In genomic region chr4:63661426-63661825, GRCm38 (mm10) we compare ENCODE assay signal across 34 mouse cellular contexts. TPM values are rescaled to one million over a fixed set of nuclear protein-coding genes. Genes with fewer than 3 reads are reported as not detected.
DNase-seq lines count a peak whose midpoint lies in the region; ATAC-seq lines count a peak whose summit lies in the region.
"Had no signal": no experiment of that assay in that cellular context is flagged by ENCODE, and none has a peak within 500 bp of the region (broad histone marks: within the 10 kb centered on the region; RNA-seq: fewer than 3 reads in every experiment).

No protein-coding gene starts in this region.

- no peaks in the 10 kb centered on the region for H3K27me3 ChIP-seq in forebrain, embryonic 12.5 days
- H3K27me3 ChIP-seq in forebrain, embryonic 15.5 days, result no peaks in the 10 kb centered on the region
- H3K27me3 ChIP-seq in midbrain, embryonic 11.5 days (ENCODE audit: control insufficient read depth, insufficient read depth, low read length), result no peaks in the 10 kb centered on the region
- H3K27me3 ChIP-seq in midbrain, embryonic 10.5 days (ENCODE audit: low read depth, poor library complexity, severe bottlenecking), result peaks cover 8% of the 10 kb centered on the region; the same call in 1 of the 2 replicates
- no peaks in the 10 kb centered on the region for H3K27me3 ChIP-seq in midbrain, embryonic 14.5 days (ENCODE audit: control insufficient read depth, insufficient read depth, low read length)
- H3K27me3 ChIP-seq: limb, embryonic 15.5 days; liver, embryonic 13.5 days; midbrain, embryonic 12.5 days; neural tube, embryonic 12.5 days had no signal

- peak; percentile 78 for DNase-seq in midbrain, embryonic 11.5 days (ENCODE audit: low spot score, missing footprints)
- DNase-seq in midbrain, embryonic 10.5 days (ENCODE audit: low spot score), result no peak
- DNase-seq in midbrain, embryonic 14.5 days, result peak; percentile 44
- DNase-seq in retina, postnatal 1 day, result peak; percentile 85
- DNase-seq in adrenal gland, adult 2 months, result no peak
- DNase-seq: adrenal gland, adult 8-10 months; cerebellum, adult 11 months; cerebellum, adult 9-10 months; cerebellum, postnatal 36 days; gastrocnemius, postnatal 14 days; heart, postnatal 36 days; kidney, adult 9 months; kidney, postnatal 14 days; layer of hippocampus, adult 9-11 months; liver, embryonic 13.5 days; lung, adult 2 months; lung, postnatal 14 days; thymus, adult 2 months; thymus, postnatal 4 days had no signal

- WGBS in forebrain, embryonic 12.5 days, result 11% methylated on average over 1 of the region's 1 CpGs
- WGBS in forebrain, embryonic 15.5 days, result 8% methylated on average over 1 of the region's 1 CpGs
- 50% methylated on average over 1 of the region's 1 CpGs for WGBS in midbrain, embryonic 11.5 days
- 51% methylated on average over 1 of the region's 1 CpGs for WGBS in midbrain, embryonic 10.5 days
- WGBS in midbrain, embryonic 14.5 days, result 33% methylated on average over 1 of the region's 1 CpGs

- ATAC-seq in forebrain, embryonic 12.5 days (ENCODE audit: low FRiP score), result peak; percentile 44; the same call in 1 of the 2 replicates
- no peak for ATAC-seq in forebrain, embryonic 15.5 days (replicated peaks)
- no peak for ATAC-seq in midbrain, embryonic 11.5 days (ENCODE audit: low FRiP score)
- ATAC-seq in midbrain, embryonic 14.5 days (ENCODE audit: low FRiP score, low TSS enrichment), result no peak
- ATAC-seq in CD4-positive, CD25-positive, alpha-beta regulatory T cell, adult 4 months, result no peak
- ATAC-seq: activated CD4-positive, CD25-positive, alpha-beta regulatory T cell, adult 4 months; intestine, embryonic 16.5 days had no signal

- H3K9ac ChIP-seq in forebrain, embryonic 12.5 days, result no peak overlapping the region
- H3K9ac ChIP-seq in forebrain, embryonic 15.5 days (replicated peaks), result no peak overlapping the region
- H3K9ac ChIP-seq in midbrain, embryonic 11.5 days (ENCODE audit: low read length), result no peak overlapping the region
- H3K9ac ChIP-seq in midbrain, embryonic 14.5 days (replicated peaks; ENCODE audit: low read length), result no peak overlapping the region
- H3K9ac ChIP-seq: limb, embryonic 15.5 days; liver, embryonic 13.5 days; midbrain, embryonic 12.5 days; neural tube, embryonic 12.5 days had no signal

- no peaks in the 10 kb centered on the region for H3K9me3 ChIP-seq in forebrain, embryonic 12.5 days
- no peaks in the 10 kb centered on the region for H3K9me3 ChIP-seq in forebrain, embryonic 15.5 days
- H3K9me3 ChIP-seq in midbrain, embryonic 11.5 days (ENCODE audit: control insufficient read depth, low read length), result no peaks in the 10 kb centered on the region
- H3K9me3 ChIP-seq in midbrain, embryonic 10.5 days (replicated peaks), result no peaks in the 10 kb centered on the region
- no peaks in the 10 kb centered on the region for H3K9me3 ChIP-seq in midbrain, embryonic 14.5 days (ENCODE audit: control insufficient read depth, low read length)
- H3K9me3 ChIP-seq: limb, embryonic 10.5 days; limb, embryonic 15.5 days; liver, embryonic 13.5 days; midbrain, embryonic 12.5 days; neural tube, embryonic 12.5 days had no signal

- no peak overlapping the region for H3K27ac ChIP-seq in forebrain, embryonic 12.5 days
- H3K27ac ChIP-seq in forebrain, embryonic 15.5 days (replicated peaks), result no peak overlapping the region
- H3K27ac ChIP-seq in midbrain, embryonic 11.5 days (ENCODE audit: low read depth, low read length), result no peak overlapping the region
- no peak overlapping the region for H3K27ac ChIP-seq in midbrain, embryonic 10.5 days (replicated peaks)
- H3K27ac ChIP-seq in midbrain, embryonic 14.5 days (replicated peaks; ENCODE audit: low read depth, low read length), result no peak overlapping the region
- H3K27ac ChIP-seq: limb, embryonic 10.5 days; limb, embryonic 15.5 days; liver, embryonic 13.5 days; midbrain, embryonic 12.5 days; neural tube, embryonic 12.5 days had no signal

- no peak overlapping the region for H3K4me3 ChIP-seq in forebrain, embryonic 12.5 days (replicated peaks)
- no peak overlapping the region for H3K4me3 ChIP-seq in forebrain, embryonic 15.5 days
- H3K4me3 ChIP-seq in midbrain, embryonic 11.5 days (ENCODE audit: low read depth, low read length), result no peak overlapping the region
- no peak overlapping the region for H3K4me3 ChIP-seq in midbrain, embryonic 10.5 days
- no peak overlapping the region for H3K4me3 ChIP-seq in midbrain, embryonic 14.5 days (replicated peaks; ENCODE audit: low read depth, low read length)
- H3K4me3 ChIP-seq: limb, embryonic 10.5 days; limb, embryonic 15.5 days; liver, embryonic 13.5 days; midbrain, embryonic 12.5 days; myocyte; neural tube, embryonic 12.5 days had no signal

- H3K4me2 ChIP-seq in forebrain, embryonic 12.5 days, result no peak overlapping the region
- H3K4me2 ChIP-seq in forebrain, embryonic 15.5 days (replicated peaks), result no peak overlapping the region
- no peak overlapping the region for H3K4me2 ChIP-seq in midbrain, embryonic 11.5 days
- H3K4me2 ChIP-seq in midbrain, embryonic 14.5 days (ENCODE audit: low read length), result no peak overlapping the region
- H3K4me2 ChIP-seq: heart, embryonic 11.5 days; limb, embryonic 15.5 days; liver, embryonic 13.5 days; midbrain, embryonic 12.5 days; neural tube, embryonic 12.5 days had no signal

- no peaks in the 10 kb centered on the region for H3K36me3 ChIP-seq in forebrain, embryonic 12.5 days (replicated peaks)
- no peaks in the 10 kb centered on the region for H3K36me3 ChIP-seq in forebrain, embryonic 15.5 days
- no peaks in the 10 kb centered on the region for H3K36me3 ChIP-seq in midbrain, embryonic 11.5 days (ENCODE audit: control insufficient read depth, insufficient read depth, low read length)
- H3K36me3 ChIP-seq in midbrain, embryonic 10.5 days, result no peaks in the 10 kb centered on the region
- no peaks in the 10 kb centered on the region for H3K36me3 ChIP-seq in midbrain, embryonic 14.5 days (ENCODE audit: control insufficient read depth, insufficient read depth, low read length)
- H3K36me3 ChIP-seq: limb, embryonic 10.5 days; limb, embryonic 15.5 days; liver, embryonic 13.5 days; midbrain, embryonic 12.5 days; neural tube, embryonic 12.5 days had no signal

- H3K4me1 ChIP-seq in forebrain, embryonic 12.5 days, result no peaks in the 10 kb centered on the region
- 0 out of 2 replicates have a peak, but pooled peaks cover 2% of the 10 kb centered on the region for H3K4me1 ChIP-seq in forebrain, embryonic 15.5 days
- H3K4me1 ChIP-seq in midbrain, embryonic 11.5 days (ENCODE audit: control insufficient read depth, insufficient read depth, low read length), result no peaks in the 10 kb centered on the region
- peaks cover 6% of the 10 kb centered on the region; the same call in 1 of the 2 replicates for H3K4me1 ChIP-seq in midbrain, embryonic 10.5 days
- H3K4me1 ChIP-seq in midbrain, embryonic 14.5 days (ENCODE audit: control insufficient read depth, insufficient read depth, low read length), result no peaks in the 10 kb centered on the region
- H3K4me1 ChIP-seq: limb, embryonic 10.5 days; limb, embryonic 15.5 days; liver, embryonic 13.5 days; neural tube, embryonic 12.5 days had no signal

RNA-seq across cellular contexts. Expression of gene Gm11214, which starts 1.8 kb away (rescaled TPM):
- not detected in 2 replicates for polyA plus RNA-seq in forebrain, embryonic 12.5 days (2016; fragmentation: Nextera tagmentation; extraction: Ambion mirVana)
- polyA plus RNA-seq in forebrain, embryonic 15.5 days (2015; fragmentation: Nextera tagmentation; extraction: Ambion mirVana), result not detected in 2 replicates
- not detected in 2 replicates for polyA plus RNA-seq in midbrain, embryonic 11.5 days (2014; fragmentation: Nextera tagmentation; extraction: Ambion mirVana)
- polyA plus RNA-seq in midbrain, embryonic 10.5 days (2016; fragmentation: Nextera tagmentation; extraction: Ambion mirVana), result not detected in 2 replicates
- not detected in 2 replicates for polyA plus RNA-seq in midbrain, embryonic 14.5 days (2014; fragmentation: Nextera tagmentation; extraction: Ambion mirVana)
- polyA plus RNA-seq in CD4-positive, CD25-positive, alpha-beta regulatory T cell, adult 4 months (2017; shearing (Covaris generic)), result under 1 TPM in 1 of 2 experiments, not detected in 1; 0.67 TPM
- not detected for total RNA-seq in adrenal gland, adult 2 months (2021)
- polyA plus RNA-seq in adrenal gland, adult 2 months (2012; rRNA removed), result not detected in 2 replicates
- total RNA-seq: adrenal gland, adult 8-10 months; gastrocnemius, postnatal 14 days; granulocyte monocyte progenitor cell, adult 5-6 weeks; heart, postnatal 36 days; left cerebral cortex, postnatal 10 days had no signal
- polyA plus RNA-seq: activated CD4-positive, CD25-positive, alpha-beta regulatory T cell, adult 4 months; embryonic facial prominence, embryonic 11.5 days; heart, embryonic 11.5 days; intestine, embryonic 16.5 days; limb, embryonic 10.5 days; limb, embryonic 15.5 days; liver, embryonic 13.5 days; lung, adult 2 months; midbrain, embryonic 12.5 days; myocyte; neural tube, embryonic 12.5 days; thymus, adult 2 months had no signal

RNA-seq across cellular contexts. Expression of gene Tex48, which starts 39.2 kb away (rescaled TPM):
- not detected in 2 replicates for polyA plus RNA-seq in forebrain, embryonic 12.5 days (2016; fragmentation: Nextera tagmentation; extraction: Ambion mirVana)
- not detected in 2 replicates for polyA plus RNA-seq in forebrain, embryonic 15.5 days (2015; fragmentation: Nextera tagmentation; extraction: Ambion mirVana)
- not detected in 2 replicates for polyA plus RNA-seq in midbrain, embryonic 11.5 days (2014; fragmentation: Nextera tagmentation; extraction: Ambion mirVana)
- polyA plus RNA-seq in midbrain, embryonic 10.5 days (2016; fragmentation: Nextera tagmentation; extraction: Ambion mirVana), result not detected in 2 replicates
- polyA plus RNA-seq in midbrain, embryonic 14.5 days (2014; fragmentation: Nextera tagmentation; extraction: Ambion mirVana), result not detected in 2 replicates
- polyA plus RNA-seq in CD4-positive, CD25-positive, alpha-beta regulatory T cell, adult 4 months (2017; shearing (Covaris generic)), result not detected
- total RNA-seq in adrenal gland, adult 2 months (2021), result not detected
- not detected in 2 replicates for polyA plus RNA-seq in adrenal gland, adult 2 months (2012; rRNA removed)
- total RNA-seq: adrenal gland, adult 8-10 months; gastrocnemius, postnatal 14 days; granulocyte monocyte progenitor cell, adult 5-6 weeks; heart, postnatal 36 days; left cerebral cortex, postnatal 10 days had no signal
- polyA plus RNA-seq: activated CD4-positive, CD25-positive, alpha-beta regulatory T cell, adult 4 months; embryonic facial prominence, embryonic 11.5 days; heart, embryonic 11.5 days; heart, embryonic 16.5 days; intestine, embryonic 16.5 days; limb, embryonic 10.5 days; limb, embryonic 15.5 days; liver, embryonic 13.5 days; lung, adult 2 months; midbrain, embryonic 12.5 days; myocyte; neural tube, embryonic 12.5 days had no signal

RNA-seq across cellular contexts. Expression of gene Gm11213, which starts 56.4 kb away (rescaled TPM):
- polyA plus RNA-seq in forebrain, embryonic 12.5 days (2016; fragmentation: Nextera tagmentation; extraction: Ambion mirVana), result not detected in 2 replicates
- polyA plus RNA-seq in forebrain, embryonic 15.5 days (2015; fragmentation: Nextera tagmentation; extraction: Ambion mirVana), result not detected in 2 replicates
- not detected in 2 replicates for polyA plus RNA-seq in midbrain, embryonic 11.5 days (2014; fragmentation: Nextera tagmentation; extraction: Ambion mirVana)
- not detected in 2 replicates for polyA plus RNA-seq in midbrain, embryonic 10.5 days (2016; fragmentation: Nextera tagmentation; extraction: Ambion mirVana)
- polyA plus RNA-seq in midbrain, embryonic 14.5 days (2014; fragmentation: Nextera tagmentation; extraction: Ambion mirVana), result not detected in 2 replicates
- polyA plus RNA-seq in CD4-positive, CD25-positive, alpha-beta regulatory T cell, adult 4 months (2017; shearing (Covaris generic)), result not detected
- not detected for total RNA-seq in adrenal gland, adult 2 months (2021)
- not detected in 2 replicates for polyA plus RNA-seq in adrenal gland, adult 2 months (2012; rRNA removed)
- total RNA-seq: adrenal gland, adult 8-10 months; gastrocnemius, postnatal 14 days; granulocyte monocyte progenitor cell, adult 5-6 weeks; heart, postnatal 36 days; left cerebral cortex, postnatal 10 days had no signal
- polyA plus RNA-seq: activated CD4-positive, CD25-positive, alpha-beta regulatory T cell, adult 4 months; embryonic facial prominence, embryonic 11.5 days; heart, embryonic 11.5 days; heart, embryonic 16.5 days; intestine, embryonic 16.5 days; limb, embryonic 10.5 days; limb, embryonic 15.5 days; liver, embryonic 13.5 days; lung, adult 2 months; midbrain, embryonic 12.5 days; myocyte; neural tube, embryonic 12.5 days; thymus, adult 2 months had no signal

Comparison
In these comparisons a context has a peak if more than half of its experiments do, and no peak if none do; other contexts are left out.
1. DNase-seq: peak in midbrain, embryonic 11.5 days (single experiment), midbrain, embryonic 14.5 days (single experiment) and retina, postnatal 1 day (single experiment); none in midbrain, embryonic 10.5 days (single experiment) and adrenal gland, adult 2 months (single experiment).